ENCODE assay signal across 21 mouse cellular contexts in genomic region chr7:81061936-81062335, GRCm38 (mm10). TPM values are rescaled to one million over a fixed set of nuclear protein-coding genes. Genes with fewer than 3 reads are reported as not detected.
DNase-seq lines count a peak whose midpoint lies in the region; ATAC-seq and TF ChIP-seq lines count a peak whose summit lies in the region.
"Had no signal": no experiment of that assay in that cellular context is flagged by ENCODE, and none has a peak within 500 bp of the region (broad histone marks: within the 10 kb centered on the region; RNA-seq: fewer than 3 reads in every experiment).

No protein-coding gene starts in this region.

- peak; percentile 71 for DNase-seq in adrenal gland, postnatal 14 days
- no peak for DNase-seq in adrenal gland, postnatal 25 days
- peak; percentile 86 for DNase-seq in kidney, adult 2 months
- DNase-seq in adrenal gland, postnatal 36 days = peak; percentile 26 to 59
- DNase-seq in kidney, postnatal 36 days = peak; percentile 84 to 85
- DNase-seq: cerebellum, adult 9-11 months; heart, postnatal 4 days; lung, postnatal 10 days; right cerebral cortex, postnatal 25 days; thymus, postnatal 36 days had no signal

- TF ChIP-seq CTCF in kidney, adult 2 months (conservative IDR thresholded peaks at IDR 0.05; ENCODE audit: insufficient read depth, insufficient read length, low read depth, low read length) = no peak

- no peak for TF ChIP-seq POLR2A in kidney, adult 2 months (IDR thresholded peaks at IDR 0.05; ENCODE audit: low read depth, low read length)

- H3K4me2 ChIP-seq in kidney, embryonic 16.5 days (replicated peaks; ENCODE audit: low read depth, low read length) = no peak overlapping the region
- H3K4me2 ChIP-seq: heart, embryonic 13.5 days; limb, embryonic 15.5 days; midbrain, embryonic 15.5 days had no signal

- H3K9me3 ChIP-seq in kidney, embryonic 16.5 days (ENCODE audit: low read length) = 0 out of 2 replicates have a peak, but pooled peaks cover 3% of the 10 kb centered on the region
- H3K9me3 ChIP-seq: heart, embryonic 13.5 days; limb, embryonic 15.5 days; midbrain, embryonic 15.5 days had no signal

- H3K9ac ChIP-seq in kidney, embryonic 16.5 days (replicated peaks; ENCODE audit: low read length) = no peak overlapping the region
- H3K9ac ChIP-seq: heart, embryonic 13.5 days; limb, embryonic 15.5 days; midbrain, embryonic 15.5 days had no signal

- H3K27ac ChIP-seq in kidney, adult 2 months (ENCODE audit: insufficient read depth, low read depth, low read length) = no peak overlapping the region
- no peak overlapping the region for H3K27ac ChIP-seq in kidney, embryonic 16.5 days (ENCODE audit: low read length)
- H3K27ac ChIP-seq: heart, embryonic 13.5 days; kidney, postnatal 0 days; limb, embryonic 15.5 days; midbrain, embryonic 15.5 days had no signal

- WGBS in kidney, adult 2 months = 32% methylated on average over 11 of the region's 11 CpGs
- WGBS in kidney, embryonic 16.5 days = 62% methylated on average over 11 of the region's 11 CpGs

- H3K36me3 ChIP-seq in kidney, adult 2 months (ENCODE audit: control insufficient read depth, insufficient read depth, low read length) = no peaks in the 10 kb centered on the region
- H3K36me3 ChIP-seq in kidney, embryonic 16.5 days (ENCODE audit: insufficient read depth, low read length) = no peaks in the 10 kb centered on the region
- H3K36me3 ChIP-seq: limb, embryonic 15.5 days; midbrain, embryonic 15.5 days had no signal

- H3K4me1 ChIP-seq in kidney, adult 2 months (ENCODE audit: control insufficient read depth, insufficient read depth, low read length) = peaks cover 11% of the 10 kb centered on the region
- peaks cover 34% of the 10 kb centered on the region for H3K4me1 ChIP-seq in kidney, embryonic 16.5 days (ENCODE audit: insufficient read depth, low read length)
- H3K4me1 ChIP-seq: midbrain, embryonic 15.5 days had no signal

- no peak for ATAC-seq in kidney, embryonic 16.5 days (ENCODE audit: low FRiP score, low TSS enrichment)
- ATAC-seq in megakaryocyte-erythroid progenitor cell, adult 5-6 weeks (replicated peaks; ENCODE audit: low FRiP score, low TSS enrichment, poor library complexity, severe bottlenecking) = no peak
- ATAC-seq: hindbrain, embryonic 16.5 days; midbrain, embryonic 15.5 days had no signal

- no peak overlapping the region for H3K4me3 ChIP-seq in kidney, adult 2 months (ENCODE audit: insufficient read depth, low read depth, low read length)
- no peak overlapping the region for H3K4me3 ChIP-seq in kidney, embryonic 16.5 days (ENCODE audit: low read length)
- H3K4me3 ChIP-seq: heart, embryonic 13.5 days; limb, embryonic 15.5 days; midbrain, embryonic 15.5 days had no signal

- H3K27me3 ChIP-seq in kidney, adult 2 months (replicated peaks; ENCODE audit: control insufficient read depth, insufficient read depth, low read length) = no peaks in the 10 kb centered on the region
- H3K27me3 ChIP-seq in kidney, embryonic 16.5 days (ENCODE audit: insufficient read depth, low read length) = no peaks in the 10 kb centered on the region
- H3K27me3 ChIP-seq: heart, embryonic 13.5 days; midbrain, embryonic 15.5 days had no signal

RNA-seq across cellular contexts. Expression of gene Alpk3, which starts 4.5 kb away (rescaled TPM):
- 0.22 and 0.38 TPM in 2 replicates for total RNA-seq in adrenal gland, postnatal 14 days (2021)
- total RNA-seq in adrenal gland, postnatal 25 days (2021) = 0.06 TPM in 1 of 2 replicates, not detected in the other
- 0.04 and 0.88 TPM in 2 replicates for polyA plus RNA-seq in kidney, adult 2 months (2012; rRNA removed)
- polyA plus RNA-seq in kidney, embryonic 16.5 days (2015; fragmentation: Nextera tagmentation; extraction: Ambion mirVana) = 0.31 and 0.65 TPM in 2 replicates
- under 1 TPM; 0.23 to 0.26 TPM for total RNA-seq in adrenal gland, postnatal 36 days (2021)
- 0.07 TPM in 1 of 2 replicates, not detected in the other for total RNA-seq in megakaryocyte-erythroid progenitor cell, adult 5-6 weeks (2014; fragmentation: Nextera tagmentation)
- 0.28 TPM in 1 of 2 replicates, not detected in the other for total RNA-seq in megakaryocyte-erythroid progenitor cell, adult 5-6 weeks (2017)
- polyA plus RNA-seq: forebrain, embryonic 11.5 days had no signal

RNA-seq across cellular contexts. Expression of gene Slc28a1, which starts 52.7 kb away (rescaled TPM):
- total RNA-seq in adrenal gland, postnatal 14 days (2021) = 0.19 and 0.30 TPM in 2 replicates
- total RNA-seq in adrenal gland, postnatal 25 days (2021) = 0.15 TPM in 1 of 2 replicates, not detected in the other
- polyA plus RNA-seq in kidney, adult 2 months (2012; rRNA removed) = 18.8 and 21.9 TPM in 2 replicates
- 0.73 and 1.2 TPM in 2 replicates for polyA plus RNA-seq in kidney, embryonic 16.5 days (2015; fragmentation: Nextera tagmentation; extraction: Ambion mirVana)
- total RNA-seq in adrenal gland, postnatal 36 days (2021) = under 1 TPM; 0.13 to 0.17 TPM
- total RNA-seq in megakaryocyte-erythroid progenitor cell, adult 5-6 weeks (2014; fragmentation: Nextera tagmentation) = not detected in 2 replicates
- not detected in 2 replicates for total RNA-seq in megakaryocyte-erythroid progenitor cell, adult 5-6 weeks (2017)
- total RNA-seq: granulocyte monocyte progenitor cell, adult 5-6 weeks; layer of hippocampus, postnatal 10 days; megakaryocyte, adult 5-6 weeks had no signal
- polyA plus RNA-seq: forebrain, embryonic 11.5 days; hindbrain, embryonic 16.5 days; midbrain, embryonic 15.5 days had no signal
